Mouse (Mus musculus): ENCODE measurements around the gene Hmgcll1.
"Not testable (repeated sequence)": the region's sequence is repeated elsewhere in the genome, so short reads cannot be mapped to it uniquely, and the experiment has no call there.

Gene Hmgcll1

GRCm38 (mm10) chr9:76060935-76061334 lies 46.3 kb downstream of the Hmgcll1 start:
- no peak for DNase-seq (ENCODE audit: low spot score)

DNA sequence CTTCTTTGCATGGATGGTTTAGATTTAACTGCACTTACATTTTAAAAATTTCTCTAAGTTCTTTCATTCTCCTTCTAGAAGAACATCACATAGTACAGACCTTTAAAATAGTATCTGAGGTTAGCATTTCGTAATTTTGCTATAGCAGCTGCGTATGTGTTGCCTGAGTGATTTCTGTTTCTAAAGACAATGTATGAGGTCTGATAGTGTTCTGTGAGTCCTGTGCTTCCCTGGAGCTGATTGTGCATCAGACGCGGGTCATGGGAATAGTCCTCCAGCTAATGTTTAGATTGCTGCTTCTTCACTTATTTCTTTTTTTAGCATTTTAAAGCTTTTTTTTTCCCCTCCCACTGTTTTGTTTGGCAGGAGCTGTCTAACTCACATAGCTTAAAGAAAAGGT lies 46.8 kb downstream of the Hmgcll1 start:
- DNase-seq (ENCODE audit: low spot score) = no peak

- no peak for DNase-seq (ENCODE audit: low spot score)
These were observed 49.5 kb downstream of the Hmgcll1 start for GRCm38 (mm10) chr9:76064164-76064563.

- no peak for DNase-seq (ENCODE audit: low spot score)
These were observed 76.9 kb downstream of the Hmgcll1 start for GRCm38 (mm10) chr9:76091561-76091960.

DNA sequence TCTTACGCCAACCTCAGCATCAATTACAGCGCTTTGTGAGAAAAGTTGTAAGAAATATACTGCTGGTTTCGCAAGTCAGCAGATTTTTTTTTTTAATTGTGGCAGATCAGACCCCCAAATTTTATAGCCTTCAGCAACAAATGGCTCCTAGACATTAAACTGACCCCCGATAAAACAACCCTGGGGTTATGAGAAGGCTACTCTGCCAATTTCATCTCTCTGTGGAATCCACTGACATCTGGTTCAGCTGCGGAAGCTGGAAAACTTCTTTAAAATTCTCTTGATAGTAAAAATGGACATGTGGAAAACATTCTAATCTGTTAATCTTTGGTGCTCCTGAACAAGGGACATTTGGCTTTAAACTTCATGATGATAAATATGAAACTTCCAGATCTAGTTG lies 82.6 kb downstream of the Hmgcll1 start:
- DNase-seq (ENCODE audit: low spot score) = no peak

GRCm38 (mm10) chr9:76099981-76100380 lies 85.3 kb downstream of the Hmgcll1 start:
- DNase-seq (ENCODE audit: low spot score) = no peak

DNA sequence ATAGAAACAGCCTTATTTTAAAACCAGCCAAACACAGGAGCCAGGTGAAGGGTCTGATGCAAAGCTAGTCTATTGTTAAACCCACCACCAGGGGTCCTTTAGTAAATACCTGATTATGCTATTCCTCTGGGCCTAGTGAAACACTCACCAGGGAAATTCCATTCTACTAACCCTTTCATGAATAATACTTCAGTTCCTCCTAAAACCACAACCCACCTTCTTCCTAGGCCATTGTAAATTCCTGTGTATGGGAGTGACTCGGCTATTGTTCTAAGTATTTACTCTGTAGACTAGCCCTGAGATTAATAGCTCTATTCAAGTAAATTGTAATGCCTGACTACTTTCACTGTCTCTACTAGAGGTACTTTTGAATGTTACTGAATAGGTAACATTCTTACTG lies 89.8 kb downstream of the Hmgcll1 start:
- not testable (repeated sequence) for DNase-seq (ENCODE audit: low spot score)

- DNase-seq (ENCODE audit: low spot score) = no peak
These were observed 90.2 kb downstream of the Hmgcll1 start for GRCm38 (mm10) chr9:76104846-76105245.

DNA sequence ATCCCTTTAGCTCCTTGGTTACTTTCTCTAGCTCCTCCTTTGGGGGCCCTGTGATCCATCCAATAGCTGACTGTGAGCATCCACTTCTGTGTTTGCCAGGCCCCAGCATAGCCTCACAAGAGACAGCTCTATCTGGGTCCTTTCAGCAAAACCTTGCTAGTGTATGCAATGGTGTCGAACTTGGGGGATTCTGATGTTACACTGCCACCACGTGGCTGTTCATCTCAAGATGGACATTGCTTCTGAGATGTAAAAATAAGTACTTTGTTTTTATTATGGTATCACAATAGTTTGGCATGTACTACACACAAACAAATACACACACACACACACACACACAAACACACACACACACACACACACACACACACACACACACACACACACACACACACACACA lies 108.2 kb downstream of the Hmgcll1 start:
- DNase-seq (ENCODE audit: low spot score) = peak; percentile 42

- no peak for DNase-seq (ENCODE audit: low spot score)
These were observed 109.6 kb downstream of the Hmgcll1 start for GRCm38 (mm10) chr9:76124249-76124648.

DNA sequence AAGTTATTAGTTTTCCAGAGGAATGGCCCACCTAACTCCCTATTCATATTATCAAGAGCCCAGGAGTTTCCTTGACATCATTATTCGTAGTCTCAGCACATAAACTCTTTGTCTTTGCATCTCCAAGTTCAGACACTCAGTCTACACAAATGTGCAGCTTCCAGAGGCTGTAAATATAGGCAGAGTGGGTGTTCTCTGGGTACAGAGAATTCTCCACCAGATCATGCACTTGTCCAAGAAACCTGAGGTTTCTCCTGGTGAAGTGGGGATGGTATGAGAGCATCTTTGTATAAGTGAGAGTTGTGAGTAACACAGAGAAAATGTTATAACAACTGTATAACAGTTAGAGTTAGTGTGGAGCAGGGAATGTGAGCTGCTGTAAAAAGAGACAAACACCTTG lies 114.7 kb downstream of the Hmgcll1 start:
- DNase-seq (ENCODE audit: low spot score) = no peak

DNA sequence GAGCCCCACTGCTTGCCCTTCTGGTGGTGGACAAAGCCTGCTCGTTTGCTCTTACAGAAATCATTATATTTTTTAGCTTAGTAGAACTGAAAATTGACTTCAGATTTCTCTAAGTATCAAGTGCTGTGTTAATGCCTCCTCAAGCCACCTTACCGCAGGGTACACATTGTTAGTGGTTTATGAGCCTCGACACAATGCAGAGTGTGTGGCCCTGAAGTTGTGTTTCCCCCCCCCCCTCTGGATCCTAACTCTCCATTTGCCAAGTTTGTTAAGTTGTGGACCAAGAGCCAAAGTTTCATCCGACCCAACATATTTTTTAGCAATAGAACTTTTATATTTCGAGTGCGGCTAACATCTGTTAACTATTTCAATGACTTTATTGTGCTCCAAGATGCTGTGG lies 119.4 kb downstream of the Hmgcll1 start:
- no peak for DNase-seq (ENCODE audit: low spot score)

DNA sequence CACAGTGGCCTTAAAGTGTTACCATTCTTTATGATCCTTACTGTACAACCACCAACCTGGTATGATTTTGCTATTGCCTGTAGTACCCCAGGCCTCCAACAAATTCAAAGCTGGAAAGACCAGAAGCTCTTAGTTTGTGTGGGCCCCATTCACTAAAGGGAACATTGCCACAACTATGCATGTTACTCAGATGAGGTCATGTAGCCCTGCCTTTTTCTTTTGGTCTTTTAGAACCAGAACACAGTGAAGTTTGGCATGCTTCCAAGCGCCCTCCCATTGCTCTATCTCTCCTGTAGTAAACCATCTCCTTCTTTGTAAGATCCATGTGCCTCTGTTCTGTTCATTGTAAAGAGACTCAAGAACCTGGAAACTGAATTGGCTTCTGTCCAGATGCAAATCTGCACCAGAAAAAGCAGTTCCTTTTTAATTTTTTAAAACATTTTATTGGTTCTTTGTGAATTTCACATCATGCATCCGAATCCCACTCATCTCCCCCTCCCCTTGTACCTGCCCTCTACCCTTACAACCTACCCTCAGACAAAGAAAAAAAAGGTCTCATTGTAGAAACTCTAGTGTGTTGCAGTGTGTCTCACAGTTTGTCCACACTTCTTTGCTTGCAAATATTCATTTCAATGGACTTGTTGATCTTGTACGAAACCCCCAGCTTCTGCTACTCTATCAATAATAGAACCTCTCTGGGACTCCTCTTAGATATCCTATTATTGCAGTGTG lies 123.9 kb downstream of the Hmgcll1 start:
- peak; percentile 8 for DNase-seq (ENCODE audit: low spot score)

DNA sequence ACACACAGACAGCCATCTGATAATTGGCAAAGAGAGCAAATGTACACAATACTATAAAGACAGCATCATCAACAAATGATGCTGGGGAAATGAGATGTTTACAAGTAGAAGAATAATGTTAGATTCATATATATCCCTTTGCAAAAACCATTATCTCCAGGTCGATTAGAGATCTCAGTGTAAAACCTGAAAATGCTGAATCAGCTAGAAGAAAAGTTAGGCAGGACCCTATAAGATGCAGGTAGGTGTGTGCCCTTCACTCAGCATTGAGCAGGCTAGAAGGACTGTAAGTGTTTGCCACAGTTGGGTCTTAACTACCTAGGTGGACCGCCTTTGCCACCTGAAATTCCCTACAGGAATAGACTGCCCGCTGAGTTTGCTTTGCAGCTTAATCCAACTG lies 130.9 kb downstream of the Hmgcll1 start:
- no peak for DNase-seq (ENCODE audit: low spot score)

DNA sequence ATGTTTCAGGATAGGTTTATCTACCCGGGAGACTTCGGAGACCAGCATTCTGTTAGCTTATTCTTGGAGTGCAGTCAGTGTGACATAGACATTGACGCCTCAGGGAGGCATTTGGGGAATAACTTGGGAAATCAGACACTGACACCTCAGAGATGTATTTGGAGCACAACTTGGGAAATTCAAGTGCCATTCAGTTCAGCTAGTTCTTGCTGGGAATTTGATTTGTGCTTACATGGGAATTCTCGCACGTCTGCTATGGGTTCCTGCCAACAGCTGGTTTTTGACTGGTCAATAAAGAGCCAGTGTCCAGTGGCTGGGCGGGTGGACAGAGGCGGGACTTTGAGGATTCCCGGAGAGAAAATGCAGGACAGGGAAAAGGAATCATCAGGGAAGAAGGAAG lies 147.8 kb downstream of the Hmgcll1 start:
- DNase-seq (ENCODE audit: low spot score) = no peak

DNA sequence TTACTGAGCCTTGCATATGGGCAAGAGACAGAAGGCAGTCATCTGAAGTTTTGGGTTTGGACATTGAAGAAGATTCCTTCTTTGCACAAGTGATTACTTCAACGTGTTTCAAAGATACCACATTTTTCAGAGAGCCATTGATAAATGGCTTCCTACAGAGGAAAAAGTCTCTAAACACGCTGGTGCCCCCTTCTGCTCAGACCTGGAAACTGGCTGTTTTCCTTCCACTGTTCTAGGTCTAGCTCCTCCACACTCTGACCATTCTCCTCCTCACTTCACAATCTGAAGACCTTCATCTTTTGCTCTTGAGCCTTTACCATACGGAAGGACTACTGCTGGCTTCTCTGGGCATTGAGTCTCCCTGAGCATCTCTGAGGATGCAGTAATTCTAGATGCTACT lies 153.7 kb downstream of the Hmgcll1 start:
- peak; percentile 17 for DNase-seq (ENCODE audit: low spot score)

DNA sequence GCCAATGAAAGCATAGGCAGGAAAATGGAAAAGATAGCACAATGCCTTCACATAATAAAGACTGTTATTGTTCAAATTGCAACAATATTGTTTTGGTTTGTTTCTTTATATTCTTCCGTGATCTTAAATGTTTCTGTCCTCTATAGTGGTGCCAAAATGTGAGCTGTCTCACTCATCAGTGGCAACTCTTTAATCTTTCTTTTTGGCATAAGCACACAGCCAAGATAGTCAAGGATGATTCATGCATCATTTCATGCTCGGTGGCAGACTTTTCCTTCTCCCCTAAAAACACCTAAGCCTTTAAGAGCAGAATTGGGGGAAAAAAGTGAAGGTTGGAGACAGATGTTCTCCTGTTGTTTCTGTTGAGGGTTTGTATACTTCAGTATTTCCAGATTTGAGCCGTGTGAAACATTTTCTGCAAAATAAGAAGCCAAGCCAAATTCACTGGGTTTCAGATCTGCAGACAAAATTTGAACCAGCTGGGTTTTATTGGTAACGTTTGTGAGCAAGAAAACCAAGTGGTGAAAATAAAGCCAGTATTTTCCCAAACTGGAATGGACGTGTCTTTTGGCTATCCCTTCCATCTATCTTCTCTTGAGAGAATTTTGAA lies 158.1 kb downstream of the Hmgcll1 start:
- DNase-seq (ENCODE audit: low spot score) = no peak

GRCm38 (mm10) chr9:76179221-76179620 lies 164.6 kb downstream of the Hmgcll1 start:
- DNase-seq (ENCODE audit: low spot score) = no peak

Measured in ovary, postnatal 36 days (tissue).